Mouse (Mus musculus): Measurements from ENCODE around the gene Jund.

DNA sequence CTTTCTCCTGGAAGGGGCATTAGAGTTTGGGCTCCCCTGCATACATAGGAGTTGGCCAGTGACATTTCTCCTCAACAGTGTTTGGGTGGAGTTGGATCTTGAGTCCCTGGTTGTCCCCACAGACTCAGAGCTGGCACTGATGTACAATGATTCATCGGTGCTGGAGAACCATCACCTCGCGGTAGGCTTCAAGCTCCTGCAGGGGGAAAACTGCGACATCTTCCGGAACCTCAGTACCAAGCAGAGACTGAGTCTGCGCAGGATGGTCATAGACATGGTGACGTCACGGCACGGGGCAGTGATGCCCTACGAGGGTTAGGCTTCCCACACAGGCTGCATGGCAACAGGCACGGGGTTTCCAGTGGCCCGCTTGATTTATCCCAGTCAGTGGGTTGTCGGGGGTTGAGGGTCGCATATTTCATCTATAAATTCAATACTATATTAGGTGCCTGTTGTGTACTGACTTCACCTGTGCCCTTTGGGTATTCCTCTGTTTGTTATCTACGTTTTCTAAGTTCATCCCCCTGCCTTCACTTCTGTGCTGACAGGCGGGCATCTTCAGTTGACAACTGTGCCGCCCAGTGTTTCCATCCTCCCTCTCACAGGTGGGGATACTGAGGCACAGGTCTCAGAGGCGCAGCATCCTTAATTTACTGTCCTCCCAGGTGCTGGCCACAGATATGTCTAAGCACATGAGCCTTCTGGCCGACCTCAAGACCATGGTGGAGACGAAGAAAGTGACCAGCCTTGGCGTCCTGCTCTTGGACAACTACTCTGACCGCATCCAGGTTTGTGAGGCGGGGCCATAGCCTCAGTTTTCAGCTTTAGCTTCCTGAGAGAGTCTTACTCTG, 49.7 kb downstream of the Jund start:
- TF ChIP-seq CTCF (IDR thresholded peaks at IDR 0.05) (no peak), EP300 (IDR thresholded peaks at IDR 0.05) (no peak)
